Mouse (Mus musculus): ENCODE results near the gene Foxc2. TPM values are rescaled to one million over a fixed set of nuclear protein-coding genes. Genes with fewer than 3 reads are reported as not detected.

The Foxc2 gene
- 14.3 and 24.4 TPM in 2 replicates for polyA plus RNA-seq (2012; rRNA removed)
- polyA plus RNA-seq (2014; fragmentation: Nextera tagmentation; extraction: Ambion mirVana): 9.7 and 12.5 TPM in 2 replicates

DNA sequence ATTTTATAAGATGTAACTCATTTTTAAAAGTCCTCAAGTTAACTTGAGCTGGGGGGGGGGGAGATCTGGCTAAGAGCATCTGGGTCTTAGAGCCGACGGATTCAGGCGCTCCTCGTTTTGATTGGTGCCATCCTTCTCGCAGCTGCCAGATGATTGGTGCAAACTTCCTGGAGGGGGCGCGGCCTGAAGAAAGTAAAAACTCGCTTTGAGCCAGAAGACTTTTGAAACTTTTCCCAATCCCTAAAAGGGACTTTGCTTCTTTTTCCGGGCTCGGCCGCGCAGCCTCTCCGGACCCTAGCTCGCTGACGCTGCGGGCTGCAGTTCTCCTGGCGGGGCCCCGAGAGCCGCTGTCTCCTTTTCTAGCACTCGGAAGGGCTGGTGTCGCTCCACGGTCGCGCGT, at the start of gene Foxc2:
Foxc2 (plus strand) TSS at position 224 of the 400 bp plus-strand sequence.
- H3K4me3 ChIP-seq (replicated peaks; ENCODE audit: low read length): peak within 1 kb of the TSS; percentile 62
- DNase-seq (ENCODE audit: low spot score): peak; percentile 96
- H3K27me3 ChIP-seq (ENCODE audit: control insufficient read depth, insufficient read depth, low read length): peaks cover 59% of the 10 kb centered on the region
- H3K9me3 ChIP-seq (ENCODE audit: control insufficient read depth, low read length): no peaks in the 10 kb centered on the region
- no peaks in the 10 kb centered on the region; the same call in 1 of the 2 replicates for H3K4me1 ChIP-seq (ENCODE audit: control insufficient read depth, insufficient read depth, low read length)
- peak within 1 kb of the TSS; percentile 71 for H3K9ac ChIP-seq (ENCODE audit: low read depth, low read length, severe bottlenecking)
- ATAC-seq (ENCODE audit: low FRiP score, low read depth): peak; percentile 81
- H3K4me2 ChIP-seq (replicated peaks; ENCODE audit: low read depth, low read length, severe bottlenecking): peak within 1 kb of the TSS; percentile 84
- peaks cover under 1% of the 10 kb centered on the region; the same call in 1 of the 2 replicates for H3K36me3 ChIP-seq (ENCODE audit: control insufficient read depth, insufficient read depth, low read length)
- WGBS: under 1% methylated on average over 25 of the region's 25 CpGs
- no peak for TF ChIP-seq POLR2A (IDR thresholded peaks at IDR 0.05; ENCODE audit: borderline replicate concordance, extremely low read depth, insufficient read depth, insufficient read length)
- H3K27ac ChIP-seq (replicated peaks; ENCODE audit: low read depth, low read length): peak within 1 kb of the TSS; percentile 84

DNA sequence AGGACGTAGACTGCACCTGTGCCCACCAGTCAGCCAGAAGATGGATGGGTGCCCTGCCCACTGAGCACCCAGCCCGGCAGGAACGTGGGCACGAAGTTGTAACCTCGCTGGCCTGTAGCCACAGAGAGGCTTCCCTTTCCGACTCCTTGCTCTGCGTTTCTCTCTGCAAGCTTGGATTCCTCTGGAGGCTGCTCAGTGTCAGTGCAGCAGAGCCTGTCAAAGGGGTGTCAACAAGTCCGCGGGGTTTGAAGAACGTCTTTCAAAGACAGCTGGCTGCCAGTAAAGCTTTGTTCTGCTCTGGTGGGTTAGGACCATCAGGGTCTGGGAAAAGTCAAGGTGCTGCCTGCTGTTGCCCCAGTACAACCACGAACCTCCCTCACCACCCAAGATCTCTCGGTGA, 44.5 kb upstream of the Foxc2 start:
- no peak for DNase-seq (ENCODE audit: low spot score)
- Histone ChIP-seq H3K36me3 (ENCODE audit: control insufficient read depth, insufficient read depth, low read length) (no peaks in the 10 kb centered on the region), H3K4me1 (ENCODE audit: control insufficient read depth, insufficient read depth, low read length) (peaks cover 9% of the 10 kb centered on the region), H3K27ac (replicated peaks; ENCODE audit: low read depth, low read length) (no peak overlapping the region), H3K27me3 (ENCODE audit: control insufficient read depth, insufficient read depth, low read length) (peaks cover 76% of the 10 kb centered on the region), H3K4me2 (replicated peaks; ENCODE audit: low read depth, low read length, severe bottlenecking) (no peak overlapping the region), H3K4me3 (replicated peaks; ENCODE audit: low read length) (no peak overlapping the region), H3K9ac (ENCODE audit: low read depth, low read length, severe bottlenecking) (no peak overlapping the region), H3K9me3 (ENCODE audit: control insufficient read depth, low read length) (no peaks in the 10 kb centered on the region)
- WGBS: 4% methylated on average over 12 of the region's 12 CpGs
- TF ChIP-seq POLR2A (IDR thresholded peaks at IDR 0.05; ENCODE audit: borderline replicate concordance, extremely low read depth, insufficient read depth, insufficient read length): no peak
- no peak for ATAC-seq (ENCODE audit: low FRiP score, low read depth)

DNA sequence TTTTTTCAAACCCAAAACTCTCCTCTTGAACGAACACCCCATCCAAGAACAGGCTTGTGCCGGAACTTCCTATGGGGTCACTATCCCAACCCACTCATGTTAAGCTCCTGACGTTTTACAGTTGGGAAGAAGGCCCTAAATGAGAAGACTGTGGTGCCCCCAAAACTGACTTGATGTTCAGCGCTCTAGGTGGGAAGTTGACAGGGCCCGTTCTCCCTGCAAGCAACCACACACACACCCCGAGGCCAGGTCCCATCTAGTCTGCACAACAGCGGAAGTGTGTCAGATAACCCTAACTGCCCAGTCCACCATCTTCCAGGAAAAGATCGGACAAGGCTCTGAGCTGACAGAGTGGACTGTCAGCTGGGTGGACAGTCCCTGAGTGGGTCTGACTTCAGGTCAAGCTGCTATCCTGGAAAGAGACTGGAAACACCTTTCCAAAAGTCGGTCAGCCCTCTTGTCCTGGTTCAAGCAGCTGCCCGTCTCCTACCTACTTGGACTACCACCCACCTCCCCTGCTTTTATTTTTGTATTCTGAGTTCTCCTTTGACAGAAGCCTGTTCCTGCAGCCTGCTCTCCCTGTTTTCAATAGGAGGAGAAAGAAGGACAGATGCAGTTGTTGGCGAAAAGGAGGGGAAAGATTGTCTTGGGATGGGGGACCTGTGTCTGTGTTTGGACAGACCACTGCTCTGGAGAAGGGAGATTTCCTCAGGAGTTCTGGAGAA, 43.4 kb upstream of the Foxc2 start:
- Histone ChIP-seq H3K9ac (ENCODE audit: low read depth, low read length, severe bottlenecking) (no peak overlapping the region), H3K4me2 (replicated peaks; ENCODE audit: low read depth, low read length, severe bottlenecking) (no peak overlapping the region), H3K36me3 (ENCODE audit: control insufficient read depth, insufficient read depth, low read length) (no peaks in the 10 kb centered on the region), H3K9me3 (ENCODE audit: control insufficient read depth, low read length) (no peaks in the 10 kb centered on the region), H3K27ac (replicated peaks; ENCODE audit: low read depth, low read length) (no peak overlapping the region), H3K4me3 (replicated peaks; ENCODE audit: low read length) (no peak overlapping the region), H3K4me1 (ENCODE audit: control insufficient read depth, insufficient read depth, low read length) (peaks cover 9% of the 10 kb centered on the region), H3K27me3 (ENCODE audit: control insufficient read depth, insufficient read depth, low read length) (peaks cover 87% of the 10 kb centered on the region)
- DNase-seq (ENCODE audit: low spot score): no peak
- TF ChIP-seq POLR2A (IDR thresholded peaks at IDR 0.05; ENCODE audit: borderline replicate concordance, extremely low read depth, insufficient read depth, insufficient read length): no peak
- ATAC-seq (ENCODE audit: low FRiP score, low read depth): no peak
- WGBS: 15% methylated on average over 11 of the region's 11 CpGs

DNA sequence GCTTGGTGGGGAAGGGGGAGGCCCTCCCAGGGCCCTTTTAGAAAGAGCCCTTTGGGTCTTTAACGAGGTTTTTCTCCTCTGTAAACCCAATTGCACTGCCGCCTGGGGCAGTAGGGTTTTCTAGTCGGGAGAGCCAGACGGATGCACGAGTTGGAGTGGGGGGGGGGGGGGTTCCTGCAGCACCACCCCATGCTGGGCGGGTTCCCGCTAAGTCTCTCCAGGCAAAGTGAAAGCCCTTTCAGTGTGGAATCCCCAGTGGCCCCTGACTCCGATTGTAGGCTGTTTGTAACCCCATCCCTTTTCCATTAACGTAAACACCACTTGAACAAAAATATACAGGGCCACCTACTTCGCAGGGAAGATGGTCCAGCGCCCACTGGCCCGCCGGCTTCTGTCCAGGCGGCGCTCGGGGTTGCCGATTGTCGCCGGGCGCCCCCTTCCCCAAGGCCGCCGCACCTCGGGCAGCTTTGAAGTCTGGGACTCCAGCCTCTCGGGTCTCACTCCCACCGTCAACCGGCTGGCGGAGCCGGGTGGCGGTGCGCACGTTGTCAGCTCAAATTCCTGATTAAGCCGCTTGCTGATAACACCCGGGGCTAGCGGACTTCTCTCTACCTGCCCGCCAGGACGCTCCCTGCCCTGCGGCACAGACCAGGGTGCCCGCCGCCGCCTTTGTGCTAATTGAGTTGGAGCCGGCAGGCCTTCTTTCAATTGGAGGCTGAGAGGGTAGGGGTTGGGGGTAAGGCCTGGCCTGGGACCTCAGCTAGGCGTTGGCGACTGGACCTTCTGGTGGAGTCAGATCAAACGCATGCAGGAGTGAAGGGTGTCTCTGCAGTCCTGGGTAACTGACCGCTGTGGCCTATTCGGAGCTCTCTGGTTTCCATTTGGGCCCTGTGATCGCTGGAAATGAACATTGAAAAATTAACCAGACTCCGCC, 42.5 kb upstream of the Foxc2 start:
- Histone ChIP-seq H3K4me3 (replicated peaks; ENCODE audit: low read length) (peak overlapping the region; percentile 21), H3K27me3 (ENCODE audit: control insufficient read depth, insufficient read depth, low read length) (peaks cover 94% of the 10 kb centered on the region), H3K9ac (ENCODE audit: low read depth, low read length, severe bottlenecking) (0 out of 2 replicates have a peak overlapping the region, but pooled peaks have one; percentile 28), H3K4me2 (replicated peaks; ENCODE audit: low read depth, low read length, severe bottlenecking) (peak overlapping the region; percentile 32), H3K27ac (replicated peaks; ENCODE audit: low read depth, low read length) (no peak overlapping the region), H3K9me3 (ENCODE audit: control insufficient read depth, low read length) (no peaks in the 10 kb centered on the region), H3K36me3 (ENCODE audit: control insufficient read depth, insufficient read depth, low read length) (no peaks in the 10 kb centered on the region), H3K4me1 (ENCODE audit: control insufficient read depth, insufficient read depth, low read length) (peaks cover 9% of the 10 kb centered on the region)
- under 1% methylated on average over 47 of the region's 48 CpGs for WGBS
- TF ChIP-seq POLR2A (IDR thresholded peaks at IDR 0.05; ENCODE audit: borderline replicate concordance, extremely low read depth, insufficient read depth, insufficient read length): no peak
- ATAC-seq (ENCODE audit: low FRiP score, low read depth) (no peak), DNase-seq (ENCODE audit: low spot score) (no peak)
